Mouse (Mus musculus) liver, embryonic 14.5 days (tissue): Measurements from ENCODE around the gene Rita1.

Experiments
- CTCF ChIP-seq: IDR thresholded peaks from 2 replicates; pipeline ENCODE4 v1.5.1; 2016; ENCODE audit warnings: antibody characterized with exemption, low read depth, control low read depth
- EP300 ChIP-seq: IDR thresholded peaks from 2 replicates; pipeline ENCODE4 v1.6.1; 2016; ENCODE audit warnings: antibody characterized with exemption, low read depth

- TF ChIP-seq CTCF: no peak
- no peak for TF ChIP-seq EP300
These were observed 27.4 kb downstream of the Rita1 start for GRCm38 (mm10) chr5:120584968-120585367.
